Mouse (Mus musculus): Measurements from ENCODE around the gene Atrnl1.

DNA sequence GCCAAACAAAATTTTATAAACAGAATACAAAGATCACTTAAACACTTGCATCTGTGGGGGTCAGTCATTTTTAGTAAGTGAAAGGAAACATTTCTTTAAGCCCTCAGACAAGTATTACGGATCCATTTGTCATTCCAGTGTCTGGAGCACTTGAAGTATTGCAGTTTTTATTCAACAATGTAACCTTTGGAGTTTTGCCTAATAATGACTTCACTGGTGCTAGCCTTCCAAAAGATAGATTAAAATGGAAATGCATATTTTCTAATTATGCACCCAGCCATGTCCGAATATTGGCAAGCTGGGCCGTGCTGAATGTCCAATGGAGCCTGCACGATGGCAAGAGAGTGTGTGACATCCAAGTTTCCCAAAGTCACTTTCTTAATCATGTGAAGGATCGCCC, 513.7 kb downstream of the Atrnl1 start:
- TF ChIP-seq CTCF (IDR thresholded peaks at IDR 0.05; ENCODE audit: insufficient read depth, low read length) = no peak
- no peak for TF ChIP-seq POLR2A (IDR thresholded peaks at IDR 0.05; ENCODE audit: borderline replicate concordance, extremely low read depth, low read depth, low read length)
